Mouse (Mus musculus): ENCODE data around the gene Gm10770. TPM values are rescaled to one million over a fixed set of nuclear protein-coding genes. Genes with fewer than 3 reads are reported as not detected.
"Not testable (repeated sequence)": the region's sequence is repeated elsewhere in the genome, so short reads cannot be mapped to it uniquely, and the experiment has no call there.

Gm10770 gene
- polyA plus RNA-seq (2021), result not detected

GRCm38 (mm10) chr2:150179579-150179978 lies at the start of gene Gm10770:
Gene Gm10770, minus strand, starts transcription at chr2:150179679.
- POLR2A ChIA-PET; CTCF ChIA-PET; ATAC-seq; H3K27me3 ChIP-seq; in situ Hi-C loops (cut with MboI; ENCODE audit: low pct_unique_long_range_greater_than_20kb); DNase-seq (ENCODE audit: low read depth, low spot score): not testable (repeated sequence)

DNA sequence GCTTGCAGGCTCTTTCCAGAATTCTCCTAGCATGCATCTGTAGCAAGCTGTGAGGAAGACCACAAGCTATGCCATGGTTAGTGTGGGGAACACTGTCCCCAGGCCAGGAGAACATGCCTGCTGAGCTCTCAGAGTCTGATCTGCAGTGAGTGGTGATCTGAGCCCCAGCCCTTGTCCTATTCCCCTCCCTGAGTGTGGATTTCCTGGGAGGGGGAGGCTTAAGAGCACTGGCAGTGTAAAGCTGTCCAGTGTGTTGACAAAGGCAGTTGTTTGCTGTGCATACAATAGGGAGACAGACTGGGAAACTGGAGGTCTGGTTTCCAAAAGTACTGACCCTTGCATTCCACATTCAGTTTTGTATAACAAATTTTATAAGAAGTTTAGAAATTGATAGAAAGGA lies 43.8 kb upstream of the Gm10770 start:
- CTCF ChIA-PET; POLR2A ChIA-PET; DNase-seq (ENCODE audit: low read depth, low spot score); in situ Hi-C loops (cut with MboI; ENCODE audit: low pct_unique_long_range_greater_than_20kb); ATAC-seq; H3K27me3 ChIP-seq: not testable (repeated sequence)

GRCm38 (mm10) chr2:150218363-150218725 lies 38.9 kb upstream of the Gm10770 start:
- H3K27me3 ChIP-seq; in situ Hi-C loops (cut with MboI; ENCODE audit: low pct_unique_long_range_greater_than_20kb); CTCF ChIA-PET; DNase-seq (ENCODE audit: low read depth, low spot score); POLR2A ChIA-PET: not testable (repeated sequence)
- peak; percentile 18 for ATAC-seq

GRCm38 (mm10) chr2:150217600-150218362 lies 38.3 kb upstream of the Gm10770 start, which contains the start of gene Zfp937:
Gene Zfp937, plus strand, starts transcription at chr2:150218073.
- H3K27me3 ChIP-seq; DNase-seq (ENCODE audit: low read depth, low spot score); in situ Hi-C loops (cut with MboI; ENCODE audit: low pct_unique_long_range_greater_than_20kb); POLR2A ChIA-PET; CTCF ChIA-PET: not testable (repeated sequence)
- peak; percentile 96 for ATAC-seq

DNA sequence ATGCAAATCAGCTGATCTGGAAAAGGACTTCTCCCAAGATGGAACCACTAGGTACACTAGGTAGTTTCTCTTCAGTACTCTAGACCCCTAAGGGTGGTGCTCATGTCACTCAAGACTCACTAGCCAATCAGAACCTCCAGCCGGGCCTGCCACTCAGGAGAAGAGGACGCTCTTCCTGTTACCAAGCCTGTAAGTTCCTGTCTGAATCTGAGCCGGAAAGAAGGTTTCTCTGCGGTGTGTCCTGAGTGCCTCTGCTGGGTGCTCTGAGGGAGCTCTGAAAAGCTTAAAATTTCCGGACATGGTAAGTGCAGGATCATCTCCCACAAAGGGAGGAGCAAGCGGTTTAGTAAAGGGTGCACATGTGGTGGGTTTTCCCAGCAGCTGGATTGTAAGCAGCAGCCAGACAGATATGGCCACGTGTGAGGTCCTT lies 2.1 kb upstream of the Gm10770 start, which contains the start of gene Gm14139:
Gene Gm14139 (plus strand): TSS at position 186 of the 430 bp plus-strand sequence.
- DNase-seq (ENCODE audit: low read depth, low spot score); in situ Hi-C loops (cut with MboI; ENCODE audit: low pct_unique_long_range_greater_than_20kb); H3K27me3 ChIP-seq: not testable (repeated sequence)

DNA sequence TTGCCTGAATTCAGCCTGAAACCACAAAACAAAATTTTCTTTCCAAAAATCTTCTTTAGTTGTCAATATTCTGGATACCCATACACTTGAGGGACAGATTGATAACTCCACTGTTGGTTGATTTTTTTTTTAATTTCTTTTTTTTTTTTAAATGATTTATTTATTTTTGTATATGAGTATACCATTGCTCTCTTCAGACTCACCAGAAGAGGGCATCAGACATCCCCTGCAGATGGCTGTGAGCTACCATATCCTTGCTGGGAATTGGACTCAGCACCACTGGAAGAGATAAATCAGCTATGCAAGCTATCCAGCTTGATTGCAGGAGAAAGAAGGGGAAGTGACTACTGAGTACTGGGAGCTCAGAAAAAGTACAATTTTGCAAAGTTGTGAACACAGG lies 1.6 kb upstream of the Gm10770 start:
- POLR2A ChIA-PET; H3K27me3 ChIP-seq; in situ Hi-C loops (cut with MboI; ENCODE audit: low pct_unique_long_range_greater_than_20kb); ATAC-seq; DNase-seq (ENCODE audit: low read depth, low spot score); CTCF ChIA-PET: not testable (repeated sequence)

More for the DNA sequence above, 2.1 kb upstream of the Gm10770 start, which contains the start of gene Gm14139:
- POLR2A ChIA-PET, ATAC-seq, CTCF ChIA-PET: not testable (repeated sequence)

DNA sequence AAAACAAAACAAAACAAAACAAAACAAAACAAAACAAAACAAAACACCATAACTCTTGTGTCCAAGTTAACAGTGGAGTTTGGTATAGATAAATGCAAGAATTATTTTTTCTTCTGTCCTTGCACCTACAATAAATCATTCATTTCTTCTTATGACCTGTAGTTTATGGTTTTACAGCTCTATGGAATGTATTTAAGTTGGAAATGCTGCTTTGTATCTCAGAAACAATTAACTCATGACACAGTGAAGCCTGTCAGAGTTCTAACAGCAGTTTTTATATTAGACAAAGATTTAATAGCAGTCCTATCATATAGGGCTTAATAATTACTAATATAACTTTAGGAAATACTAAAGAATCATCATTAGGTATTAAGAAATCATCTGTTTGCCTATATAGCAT lies 5.6 kb downstream of the Gm10770 start:
- ATAC-seq, result no peak

GRCm38 (mm10) chr2:150166703-150167102 lies 12.8 kb downstream of the Gm10770 start:
- no peak for TF ChIP-seq CTCF (IDR thresholded peaks at IDR 0.05)
- ChIA-PET POLR2A (no interaction called here), CTCF (no interaction called here)
- in situ Hi-C loops (cut with MboI; ENCODE audit: low pct_unique_long_range_greater_than_20kb), result no loop called here
- no peaks in the 10 kb centered on the region for H3K27me3 ChIP-seq
- no peak for DNase-seq (ENCODE audit: low read depth, low spot score)
- no peak for ATAC-seq

More for the DNA sequence above, 5.6 kb downstream of the Gm10770 start:
- ChIA-PET POLR2A (no interaction called here), CTCF (no interaction called here)
- no peak for DNase-seq (ENCODE audit: low read depth, low spot score)
- in situ Hi-C loops (cut with MboI; ENCODE audit: low pct_unique_long_range_greater_than_20kb), result no loop called here
- no peaks in the 10 kb centered on the region for H3K27me3 ChIP-seq
- TF ChIP-seq CTCF (IDR thresholded peaks at IDR 0.05), result no peak

GRCm38 (mm10) chr2:150136435-150136897 lies 43.0 kb downstream of the Gm10770 start, which contains the start of gene Zfp120:
Gene Zfp120, minus strand, starts transcription at chr2:150136708.
- ChIA-PET CTCF (no interaction called here), POLR2A (no interaction called here)
- ATAC-seq, result peak; percentile 100
- no peaks in the 10 kb centered on the region for H3K27me3 ChIP-seq
- no peak for TF ChIP-seq CTCF (IDR thresholded peaks at IDR 0.05)
- peak; percentile 62 for DNase-seq (ENCODE audit: low read depth, low spot score)
- in situ Hi-C loops (cut with MboI; ENCODE audit: low pct_unique_long_range_greater_than_20kb), result no loop called here

GRCm38 (mm10) chr2:150132773-150133172 lies 46.7 kb downstream of the Gm10770 start:
- ChIA-PET CTCF (no interaction called here), POLR2A (no interaction called here)
- no peak for TF ChIP-seq CTCF (IDR thresholded peaks at IDR 0.05)
- no peak for DNase-seq (ENCODE audit: low read depth, low spot score)
- no peak for ATAC-seq
- in situ Hi-C loops (cut with MboI; ENCODE audit: low pct_unique_long_range_greater_than_20kb), result no loop called here
- H3K27me3 ChIP-seq, result no peaks in the 10 kb centered on the region

DNA sequence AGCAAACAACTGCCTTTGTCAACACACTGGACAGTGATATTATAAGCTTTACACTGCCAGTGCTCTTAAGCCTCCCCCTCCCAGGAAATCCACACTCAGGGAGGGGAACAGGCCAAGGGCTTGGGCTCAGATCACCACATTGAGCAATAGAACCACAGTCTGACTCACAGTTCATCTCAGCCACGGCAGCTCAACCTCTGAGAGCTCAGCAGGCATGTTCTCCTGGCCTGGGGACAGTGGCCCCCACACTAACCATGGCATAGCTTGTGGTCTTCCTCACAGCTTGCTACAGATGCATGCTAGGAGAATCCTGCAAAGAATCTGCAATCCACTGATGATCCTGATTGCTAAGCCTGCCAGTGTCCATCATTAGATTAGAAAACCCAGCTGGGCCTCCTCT lies 47.5 kb downstream of the Gm10770 start:
- CTCF ChIA-PET; POLR2A ChIA-PET; ATAC-seq; in situ Hi-C loops (cut with MboI; ENCODE audit: low pct_unique_long_range_greater_than_20kb); DNase-seq (ENCODE audit: low read depth, low spot score); H3K27me3 ChIP-seq: not testable (repeated sequence)

Other genes with a start within 250 kb of the Gm10770 start
- 6.6 TPM for gene Zfp120, start 43.0 kb downstream of the Gm10770 start, polyA plus RNA-seq (2021)
- 0.45 TPM for gene Gm14139, start 2.1 kb upstream of the Gm10770 start, polyA plus RNA-seq (2021)
- 4.8 TPM for gene Zfp937, start 38.4 kb upstream of the Gm10770 start, polyA plus RNA-seq (2021)
- 2.8 TPM for gene Gm21994, start 75.9 kb upstream of the Gm10770 start, polyA plus RNA-seq (2021)
- 0.03 TPM for gene Gm14124, start 77.8 kb upstream of the Gm10770 start, polyA plus RNA-seq (2021)
- gene Gm10130, start 144.0 kb upstream of the Gm10770 start, polyA plus RNA-seq (2021), result 1.7 TPM
- 3.8 TPM for gene 3300002I08Rik, start 183.1 kb upstream of the Gm10770 start, polyA plus RNA-seq (2021)

Data from Patski (cell line).